ENCODE assay signal across 19 mouse cellular contexts in genomic region chr10:93800895-93801294, GRCm38 (mm10). TPM values are rescaled to one million over a fixed set of nuclear protein-coding genes. Genes with fewer than 3 reads are reported as not detected.
DNase-seq lines count a peak whose midpoint lies in the region; ATAC-seq lines count a peak whose summit lies in the region.
"Had no signal": no experiment of that assay in that cellular context is flagged by ENCODE, and none has a peak within 500 bp of the region (broad histone marks: within the 10 kb centered on the region; RNA-seq: fewer than 3 reads in every experiment).

No protein-coding gene starts in this region.

- no peaks in the 10 kb centered on the region for H3K9me3 ChIP-seq in heart, embryonic 11.5 days (replicated peaks; ENCODE audit: control insufficient read depth, low read length)
- H3K9me3 ChIP-seq in liver, embryonic 11.5 days (ENCODE audit: control insufficient read depth, low read length) = no peaks in the 10 kb centered on the region
- H3K9me3 ChIP-seq: embryonic facial prominence, embryonic 15.5 days; kidney, embryonic 15.5 days; neural tube, embryonic 13.5 days had no signal

- ATAC-seq in heart, embryonic 11.5 days (replicated peaks; ENCODE audit: insufficient number of reproducible peaks, low FRiP score, low TSS enrichment) = no peak
- ATAC-seq in liver, embryonic 11.5 days (replicated peaks; ENCODE audit: low FRiP score) = no peak
- ATAC-seq: forebrain, embryonic 14.5 days; intestine, embryonic 16.5 days had no signal

- H3K27me3 ChIP-seq in heart, embryonic 11.5 days (ENCODE audit: control insufficient read depth, insufficient read depth, low read length) = no peaks in the 10 kb centered on the region
- H3K27me3 ChIP-seq in liver, embryonic 11.5 days (replicated peaks; ENCODE audit: control insufficient read depth, insufficient read depth, low read length) = no peaks in the 10 kb centered on the region
- H3K27me3 ChIP-seq: embryonic facial prominence, embryonic 15.5 days; kidney, embryonic 15.5 days; neural tube, embryonic 13.5 days had no signal

- no peak overlapping the region for H3K9ac ChIP-seq in heart, embryonic 11.5 days (ENCODE audit: low read depth, low read length)
- H3K9ac ChIP-seq in liver, embryonic 11.5 days (ENCODE audit: low read depth, low read length) = no peak overlapping the region
- H3K9ac ChIP-seq: embryonic facial prominence, embryonic 15.5 days; hindbrain, embryonic 14.5 days; kidney, embryonic 15.5 days; neural tube, embryonic 13.5 days had no signal

- DNase-seq in cerebellum, postnatal 10 days = peak; percentile 56 to 66
- DNase-seq in cerebellum, adult 11-12 months = no peak
- peak; percentile 31 for DNase-seq in heart, postnatal 25 days (ENCODE audit: low spot score)
- DNase-seq in NIH3T3 (ENCODE audit: low read depth) = peak; percentile 51
- peak; percentile 48 to 49 for DNase-seq in gastrocnemius, postnatal 36 days
- DNase-seq in ovary, postnatal 36 days (ENCODE audit: low spot score) = no peak
- DNase-seq in liver, embryonic 11.5 days (ENCODE audit: low spot score) = no peak
- DNase-seq: adrenal gland, postnatal 25 days; cerebellum, adult 9-11 months; embryo, embryonic 11 days; lung, adult 18-20 months had no signal

- 76% methylated on average over 5 of the region's 5 CpGs for WGBS in heart, embryonic 11.5 days (ENCODE audit: insufficient replicate concordance)
- WGBS in liver, embryonic 11.5 days = 85% methylated on average over 5 of the region's 5 CpGs

- no peaks in the 10 kb centered on the region for H3K4me1 ChIP-seq in heart, embryonic 11.5 days (ENCODE audit: control insufficient read depth, insufficient read depth, low read length)
- no peaks in the 10 kb centered on the region for H3K4me1 ChIP-seq in liver, embryonic 11.5 days (replicated peaks; ENCODE audit: control insufficient read depth, insufficient read depth, low read length)
- H3K4me1 ChIP-seq: kidney, embryonic 15.5 days; neural tube, embryonic 13.5 days had no signal

- no peak overlapping the region for H3K27ac ChIP-seq in heart, embryonic 11.5 days (ENCODE audit: low read depth, low read length)
- no peak overlapping the region for H3K27ac ChIP-seq in liver, embryonic 11.5 days (ENCODE audit: low read depth, low read length)
- H3K27ac ChIP-seq: hindbrain, embryonic 14.5 days; kidney, embryonic 15.5 days; neural tube, embryonic 13.5 days had no signal

- H3K4me3 ChIP-seq in heart, embryonic 11.5 days (ENCODE audit: low read depth, low read length) = no peak overlapping the region
- H3K4me3 ChIP-seq in liver, embryonic 11.5 days (ENCODE audit: low read depth, low read length) = no peak overlapping the region
- H3K4me3 ChIP-seq: embryonic facial prominence, embryonic 15.5 days; kidney, embryonic 15.5 days; neural tube, embryonic 13.5 days had no signal

- H3K36me3 ChIP-seq in heart, embryonic 11.5 days (ENCODE audit: control insufficient read depth, insufficient read depth, low read length) = no peaks in the 10 kb centered on the region
- no peaks in the 10 kb centered on the region for H3K36me3 ChIP-seq in liver, embryonic 11.5 days (ENCODE audit: control insufficient read depth, insufficient read depth, low read length)
- H3K36me3 ChIP-seq: embryonic facial prominence, embryonic 15.5 days; kidney, embryonic 15.5 days; neural tube, embryonic 13.5 days had no signal

- intact Hi-C loops in heart, postnatal 25 days (cut with DNase I) = no loop called here
- intact Hi-C loops in gastrocnemius, postnatal 36 days (cut with DNase I) = no loop called here

- H3K4me2 ChIP-seq in heart, embryonic 11.5 days = no peak overlapping the region
- no peak overlapping the region for H3K4me2 ChIP-seq in liver, embryonic 11.5 days
- H3K4me2 ChIP-seq: embryonic facial prominence, embryonic 15.5 days; hindbrain, embryonic 14.5 days; kidney, embryonic 15.5 days; neural tube, embryonic 13.5 days had no signal

RNA-seq across cellular contexts. Expression of gene Usp44, which starts 30.5 kb away (rescaled TPM):
- not detected for total RNA-seq in heart, postnatal 25 days (2021)
- polyA plus RNA-seq in heart, embryonic 11.5 days (2014; fragmentation: Nextera tagmentation; extraction: Ambion mirVana) = 1.1 and 1.3 TPM in 2 replicates
- under 1 TPM; 0.22 to 0.46 TPM for total RNA-seq in gastrocnemius, postnatal 36 days (2021)
- 4.0 and 4.3 TPM in 2 replicates for polyA plus RNA-seq in liver, embryonic 11.5 days (2014; fragmentation: Nextera tagmentation; extraction: Ambion mirVana)
- total RNA-seq: adrenal gland, postnatal 25 days had no signal
- polyA plus RNA-seq: heart, postnatal 0 days had no signal

Comparison
In these comparisons a context has a peak if more than half of its experiments do, and no peak if none do; other contexts are left out.
1. DNase-seq: peak in cerebellum, postnatal 10 days (2 of 2), heart, postnatal 25 days (single experiment), NIH3T3 (single experiment) and gastrocnemius, postnatal 36 days (2 of 2); none in cerebellum, adult 11-12 months (single experiment), ovary, postnatal 36 days (single experiment) and liver, embryonic 11.5 days (single experiment).